Mouse (Mus musculus): ENCODE results near the gene Rabl3.

Rabl3 gene

DNA sequence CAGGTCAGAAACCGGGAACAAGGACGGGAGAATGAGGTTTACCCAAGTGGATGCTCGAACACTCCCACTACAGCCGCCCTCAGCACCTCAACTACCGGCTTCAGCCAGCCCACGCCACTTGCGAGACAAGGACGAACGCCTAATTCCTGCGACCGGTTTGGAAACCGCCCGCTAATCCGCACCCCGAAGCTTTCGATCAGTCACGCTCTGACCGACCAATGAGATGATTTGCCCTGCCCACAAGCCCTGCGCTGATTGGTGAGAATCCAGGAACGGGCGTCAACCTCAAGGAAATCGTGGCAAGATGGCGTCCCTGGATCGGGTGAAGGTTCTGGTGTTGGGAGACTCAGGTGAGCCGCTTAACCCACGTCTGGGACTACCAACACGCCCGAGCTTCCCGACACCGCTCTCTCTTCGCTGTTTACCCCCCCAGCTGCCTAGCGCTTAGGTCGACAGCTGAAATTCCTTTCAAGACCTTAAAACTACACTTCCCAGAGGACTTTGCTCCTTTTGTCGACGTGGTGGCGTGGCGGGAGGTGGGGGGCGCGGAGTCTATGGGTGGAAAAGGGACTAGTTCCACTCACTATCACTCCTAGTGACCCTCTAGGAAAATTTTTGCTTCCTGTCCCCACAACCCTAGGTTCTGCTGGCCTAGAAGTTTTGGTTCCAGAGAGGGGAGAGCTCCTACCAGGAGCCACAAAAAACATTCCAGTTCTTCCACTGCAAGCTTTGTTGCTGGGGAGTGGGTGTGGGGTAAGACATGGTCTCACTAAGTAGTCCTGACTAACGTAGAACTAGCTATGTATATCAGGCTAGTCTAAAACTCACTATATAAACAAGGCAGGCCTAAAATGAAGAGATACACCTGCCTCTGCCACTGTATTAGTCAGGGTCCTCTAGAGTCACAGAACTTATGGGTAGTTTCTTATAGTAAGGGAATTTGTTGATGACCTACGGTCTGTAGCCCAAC, at the start of gene Rabl3, which contains the start of gene Gtf2e1:
Gene Rabl3, plus strand, starts transcription at position 275 of the 970 bp plus-strand sequence.
Gene Gtf2e1, minus strand, starts transcription at position 179 of the 970 bp plus-strand sequence.
- peak; percentile 98 for DNase-seq (ENCODE audit: low spot score)

GRCm38 (mm10) chr16:37495017-37495416, 44.7 kb upstream of the Rabl3 start:
- no peak for DNase-seq (ENCODE audit: low spot score)

- DNase-seq (ENCODE audit: low spot score): no peak
These were observed 41.1 kb upstream of the Rabl3 start for GRCm38 (mm10) chr16:37498581-37498980.

DNA sequence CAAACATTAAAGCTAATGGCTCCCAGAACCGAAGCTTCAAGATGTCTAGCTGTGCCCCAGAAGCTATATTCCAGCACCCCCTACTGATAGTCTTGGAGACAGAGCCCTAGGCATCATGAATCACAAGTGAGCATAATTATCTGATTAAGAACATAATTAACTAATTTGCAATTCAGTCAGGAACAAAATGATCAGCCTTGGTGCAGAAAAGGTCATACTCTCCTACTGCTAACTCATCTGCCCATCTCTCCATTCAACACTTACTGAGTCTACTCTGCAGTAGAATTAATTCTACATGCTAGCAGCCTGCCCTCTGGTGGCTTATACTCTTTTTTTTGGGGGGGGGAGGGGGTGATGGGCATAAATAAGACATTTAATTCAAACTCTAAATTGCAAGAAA, 35.2 kb upstream of the Rabl3 start:
- no peak for DNase-seq (ENCODE audit: low spot score)

DNA sequence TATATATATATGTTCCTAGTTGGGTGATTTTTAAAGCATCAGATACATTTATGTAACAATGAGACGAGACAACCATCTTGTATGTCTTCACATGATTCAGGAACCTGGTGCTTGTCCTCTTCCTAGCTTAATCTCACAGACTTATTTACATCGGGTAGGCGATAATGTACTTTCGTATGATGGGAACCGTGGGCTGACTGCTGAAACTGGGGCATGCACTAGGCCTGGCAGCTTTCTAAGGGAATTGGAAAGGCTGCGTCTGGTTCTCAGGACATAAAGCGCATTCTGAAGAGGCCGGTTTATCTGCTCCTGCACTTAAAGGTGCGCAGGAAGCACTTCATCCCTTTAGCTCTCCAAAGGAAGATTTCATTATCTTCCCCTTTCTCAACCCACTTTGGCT, 32.9 kb upstream of the Rabl3 start:
- no peak for DNase-seq (ENCODE audit: low spot score)

GRCm38 (mm10) chr16:37511489-37511888, 28.2 kb upstream of the Rabl3 start:
- DNase-seq (ENCODE audit: low spot score): no peak

GRCm38 (mm10) chr16:37514644-37515043, 25.0 kb upstream of the Rabl3 start:
- no peak for DNase-seq (ENCODE audit: low spot score)

- DNase-seq (ENCODE audit: low spot score): no peak
These were observed 23.2 kb upstream of the Rabl3 start for GRCm38 (mm10) chr16:37516376-37516993.

DNA sequence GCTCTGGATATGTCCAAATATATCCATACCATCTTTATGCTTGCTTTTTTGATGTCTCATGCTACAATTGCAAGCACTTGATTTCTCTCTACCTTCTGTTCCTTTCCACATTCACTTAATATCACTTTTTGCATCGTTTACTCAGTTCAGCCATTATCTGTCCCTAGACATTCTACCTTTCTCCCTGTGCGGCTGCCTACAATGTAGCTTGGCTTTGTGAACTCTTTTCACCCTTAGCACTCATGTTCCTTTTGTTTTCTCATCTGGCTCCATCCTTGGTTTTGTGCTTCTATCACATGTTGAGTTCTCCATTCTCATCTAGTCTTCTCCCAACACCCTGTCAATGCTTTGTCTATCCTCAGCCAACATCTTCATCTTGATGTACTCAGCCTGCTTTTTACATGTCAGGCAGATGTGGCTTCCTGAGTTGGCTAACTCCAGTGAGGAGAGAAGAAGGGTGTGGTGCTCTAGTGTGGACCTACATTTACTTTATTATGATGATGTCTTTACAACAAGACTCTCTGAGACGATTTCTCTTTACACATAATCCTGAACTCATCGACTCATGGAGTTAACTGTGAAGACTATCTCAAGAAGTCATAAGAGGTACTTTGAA, 22.0 kb upstream of the Rabl3 start:
- no peak for DNase-seq (ENCODE audit: low spot score)

DNA sequence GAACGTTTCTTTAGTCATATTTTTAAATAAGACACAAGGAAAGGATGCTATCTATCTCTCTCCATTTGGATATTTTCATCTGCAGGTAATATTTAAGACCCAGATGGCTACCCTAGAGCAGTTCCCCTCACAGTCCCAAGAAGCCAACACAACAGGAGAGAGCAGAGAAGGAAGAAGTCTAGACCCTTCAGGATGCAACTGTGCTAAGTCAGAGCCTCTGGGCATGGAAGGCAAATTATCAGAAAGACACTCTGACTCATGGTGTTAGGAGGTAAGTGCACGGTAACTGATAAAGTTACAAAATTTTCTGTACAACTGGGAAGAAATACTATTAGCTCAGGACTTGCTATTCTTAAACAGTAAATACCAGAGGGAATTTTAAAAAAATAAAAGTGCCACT, 21.0 kb upstream of the Rabl3 start:
- no peak for DNase-seq (ENCODE audit: low spot score)

- DNase-seq (ENCODE audit: low spot score): no peak
These were observed 20.0 kb upstream of the Rabl3 start for GRCm38 (mm10) chr16:37519721-37520120.

DNA sequence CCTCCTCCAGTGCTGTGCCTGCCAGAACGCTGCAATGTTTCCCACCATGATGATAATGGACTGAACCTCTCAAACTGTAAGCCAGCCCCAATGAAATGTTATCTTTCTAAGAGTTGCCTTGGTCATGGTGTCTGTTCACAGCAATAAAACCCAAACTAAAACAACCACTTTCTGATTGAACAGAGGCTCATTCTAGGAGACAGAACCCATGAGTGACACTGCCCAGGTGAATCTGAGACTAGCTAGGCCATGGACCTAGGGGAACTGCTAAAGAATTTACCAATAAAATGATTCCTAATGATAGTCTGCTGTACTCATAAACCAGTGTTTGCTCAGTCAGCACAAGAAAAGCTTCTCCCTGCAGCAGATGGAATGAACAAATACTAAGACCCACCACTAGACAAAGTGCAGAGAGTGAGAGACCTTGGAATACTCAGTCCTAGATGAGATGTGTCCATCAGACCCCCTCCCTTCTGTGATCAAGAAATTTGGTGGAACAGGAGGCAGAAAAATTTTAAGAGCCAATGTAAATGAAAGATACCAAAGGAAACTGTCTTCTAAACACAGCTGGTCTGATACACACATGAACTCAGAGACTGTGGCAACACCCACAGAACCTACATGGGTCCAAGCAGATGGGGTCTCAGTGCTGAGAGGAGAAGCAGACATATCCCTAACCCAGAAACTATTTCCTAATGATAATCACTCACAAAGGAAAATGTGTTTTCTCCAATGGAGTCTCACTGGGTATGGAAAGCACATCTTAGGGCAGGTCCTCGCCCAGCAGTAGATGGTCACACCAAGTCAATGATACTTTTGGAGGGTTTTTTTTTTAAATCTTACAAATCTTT, 19.3 kb upstream of the Rabl3 start:
- DNase-seq (ENCODE audit: low spot score): no peak

DNA sequence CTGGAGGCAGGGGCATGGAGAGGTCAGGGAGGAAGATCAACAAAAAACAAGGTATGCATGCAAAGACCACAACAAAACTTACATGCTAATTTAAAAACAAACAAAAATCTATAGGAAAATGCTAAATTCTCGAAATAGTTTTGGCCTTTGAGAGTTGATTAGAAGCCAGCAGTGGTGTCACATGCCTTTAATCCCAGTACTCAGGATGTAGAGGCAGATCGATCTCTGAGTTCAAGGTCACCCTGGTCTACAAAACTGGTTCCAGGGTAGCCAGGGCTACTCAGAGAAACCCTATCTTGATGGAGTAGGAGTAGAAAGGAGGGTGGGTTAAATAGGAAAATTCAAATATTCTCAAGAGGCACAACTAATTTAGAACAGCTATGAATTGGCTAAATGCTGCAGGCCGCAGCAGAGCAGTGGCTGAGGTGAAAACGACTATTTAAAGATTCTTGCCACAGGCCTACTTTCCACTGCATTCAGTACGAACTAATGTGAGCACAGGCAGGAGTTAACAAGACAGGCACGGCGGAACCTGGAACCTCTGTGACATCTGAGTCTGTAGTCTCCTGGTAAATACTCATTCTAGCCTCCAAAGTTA, 17.5 kb upstream of the Rabl3 start:
- no peak for DNase-seq (ENCODE audit: low spot score)

DNA sequence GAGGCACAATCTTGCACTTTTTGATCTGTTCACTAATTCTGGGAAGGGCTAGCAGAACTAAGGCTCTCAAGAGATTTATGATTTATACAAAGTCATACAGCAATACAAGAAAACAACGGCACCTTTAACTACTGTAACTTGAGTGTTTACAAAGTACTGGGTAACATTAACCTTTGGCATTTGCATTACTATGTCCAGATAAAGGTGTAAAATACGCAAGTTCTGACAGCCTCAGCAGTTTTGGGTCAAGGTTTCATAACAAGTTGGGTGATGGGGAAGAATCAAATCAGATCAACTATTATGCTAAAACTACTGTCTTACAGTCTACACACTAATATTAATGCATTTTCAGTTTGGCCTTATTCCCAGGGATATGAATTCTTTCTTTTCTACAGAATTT, 14.6 kb upstream of the Rabl3 start:
- DNase-seq (ENCODE audit: low spot score): no peak

DNA sequence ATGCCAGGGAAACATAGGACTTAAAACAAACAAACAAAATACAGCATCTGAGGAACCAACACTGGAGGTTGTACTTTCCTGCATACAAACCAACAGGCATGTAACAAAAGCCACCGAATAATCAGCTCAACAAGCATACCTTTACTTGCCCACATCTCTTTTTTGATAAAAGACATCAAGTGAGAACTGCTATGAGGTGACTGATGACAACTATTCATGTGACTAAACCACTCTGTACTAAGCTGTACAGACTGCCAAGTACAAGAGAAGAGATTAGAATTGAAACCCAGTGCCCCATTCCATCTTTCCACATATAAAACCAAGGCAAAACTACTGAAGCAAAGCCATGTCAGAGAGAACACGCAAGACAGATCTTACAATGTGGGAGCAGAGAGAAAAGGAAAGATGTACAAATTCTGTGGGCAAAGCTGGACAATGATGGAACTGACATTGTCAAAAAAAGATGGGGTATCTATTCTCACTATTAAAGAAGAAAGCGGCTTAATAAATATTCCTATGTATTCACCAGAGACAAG, 12.9 kb upstream of the Rabl3 start:
- no peak for DNase-seq (ENCODE audit: low spot score)

GRCm38 (mm10) chr16:37530170-37530569, 9.5 kb upstream of the Rabl3 start:
- DNase-seq (ENCODE audit: low spot score): no peak

DNA sequence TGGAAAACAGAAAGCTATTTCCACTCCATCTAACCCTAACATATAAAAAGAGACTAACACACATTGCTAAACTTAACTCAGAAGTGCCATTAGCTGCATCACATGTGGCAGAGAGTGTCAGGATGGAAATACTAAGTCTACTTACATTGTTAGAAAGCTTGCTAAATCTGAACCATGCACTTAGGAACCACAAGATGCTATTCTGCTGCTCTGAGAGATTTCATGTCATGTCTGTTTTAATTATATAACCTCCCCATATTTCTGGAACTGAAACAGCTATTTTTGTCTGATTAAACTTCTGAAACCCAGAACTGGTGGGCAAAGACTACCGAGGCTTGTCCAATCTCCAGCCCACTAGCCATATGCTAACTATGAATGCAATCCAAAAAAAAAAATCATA, 7.6 kb upstream of the Rabl3 start:
- no peak for DNase-seq (ENCODE audit: low spot score)

DNA sequence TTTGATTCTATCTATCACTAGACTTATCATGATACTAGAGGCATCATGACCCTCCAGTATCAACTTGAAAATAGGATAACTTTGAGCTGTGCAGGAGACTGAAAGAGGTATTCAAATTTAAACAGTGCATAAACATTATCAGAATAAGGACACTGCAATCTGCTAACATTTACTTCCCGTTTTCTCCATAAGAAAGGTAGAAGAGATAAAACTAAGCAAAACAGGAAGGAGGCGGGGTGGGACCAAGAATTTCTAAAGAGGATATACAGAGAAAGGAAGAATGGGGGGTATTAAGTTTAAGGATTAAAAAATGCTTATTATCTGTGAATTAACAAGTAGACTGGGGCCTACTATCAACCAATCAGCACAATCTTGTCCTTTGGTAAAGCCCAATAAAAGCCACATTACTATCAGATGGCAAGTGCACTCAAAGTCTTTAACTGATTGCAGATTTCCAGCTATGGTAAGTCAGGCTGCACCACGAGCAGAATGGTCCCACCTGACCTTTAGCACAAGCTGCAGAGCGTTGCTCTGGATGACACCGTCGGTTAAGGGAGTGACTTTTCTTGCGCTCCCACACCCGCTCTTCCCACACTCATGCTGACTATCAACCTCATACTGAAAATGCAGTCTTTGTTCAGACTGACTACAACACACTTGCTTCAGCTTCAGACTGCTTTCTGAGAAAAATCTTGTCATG, 6.2 kb upstream of the Rabl3 start:
- no peak for DNase-seq (ENCODE audit: low spot score)

GRCm38 (mm10) chr16:37539240-37539610, 460 bp upstream of the Rabl3 start:
- DNase-seq (ENCODE audit: low spot score): no peak

DNA sequence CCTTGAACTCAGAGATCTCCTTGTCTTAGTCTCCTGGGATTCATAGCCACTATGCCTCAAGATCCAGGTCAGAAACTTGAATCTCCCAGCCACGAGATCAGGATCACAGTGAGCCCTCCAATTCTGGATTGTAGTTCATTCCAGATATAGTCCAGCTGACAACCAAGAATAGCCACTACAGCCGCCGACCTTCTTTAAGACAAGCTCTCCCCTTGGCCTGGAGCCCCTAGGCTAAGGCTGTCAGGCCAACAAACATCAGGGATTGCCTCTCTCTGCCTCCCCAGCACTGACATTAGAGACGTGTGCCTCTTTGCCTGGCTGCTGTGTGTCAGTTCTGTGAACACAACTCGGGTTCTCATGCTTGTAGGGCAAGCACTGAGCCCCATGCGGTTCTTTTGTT, 1.1 kb downstream of the Rabl3 start:
- no peak for DNase-seq (ENCODE audit: low spot score)

GRCm38 (mm10) chr16:37546312-37546711, 6.6 kb downstream of the Rabl3 start:
- DNase-seq (ENCODE audit: low spot score): no peak

Data from c-Kit-positive CD71-positive TER-119-positive erythroid progenitor cells, embryonic 14.5 days (primary cell).